Mouse (Mus musculus): ENCODE data around the gene Pdx1.
A peak's percentile ranks its signal among the peaks of the same experiment; 100 is the strongest.

Gene Pdx1

DNA sequence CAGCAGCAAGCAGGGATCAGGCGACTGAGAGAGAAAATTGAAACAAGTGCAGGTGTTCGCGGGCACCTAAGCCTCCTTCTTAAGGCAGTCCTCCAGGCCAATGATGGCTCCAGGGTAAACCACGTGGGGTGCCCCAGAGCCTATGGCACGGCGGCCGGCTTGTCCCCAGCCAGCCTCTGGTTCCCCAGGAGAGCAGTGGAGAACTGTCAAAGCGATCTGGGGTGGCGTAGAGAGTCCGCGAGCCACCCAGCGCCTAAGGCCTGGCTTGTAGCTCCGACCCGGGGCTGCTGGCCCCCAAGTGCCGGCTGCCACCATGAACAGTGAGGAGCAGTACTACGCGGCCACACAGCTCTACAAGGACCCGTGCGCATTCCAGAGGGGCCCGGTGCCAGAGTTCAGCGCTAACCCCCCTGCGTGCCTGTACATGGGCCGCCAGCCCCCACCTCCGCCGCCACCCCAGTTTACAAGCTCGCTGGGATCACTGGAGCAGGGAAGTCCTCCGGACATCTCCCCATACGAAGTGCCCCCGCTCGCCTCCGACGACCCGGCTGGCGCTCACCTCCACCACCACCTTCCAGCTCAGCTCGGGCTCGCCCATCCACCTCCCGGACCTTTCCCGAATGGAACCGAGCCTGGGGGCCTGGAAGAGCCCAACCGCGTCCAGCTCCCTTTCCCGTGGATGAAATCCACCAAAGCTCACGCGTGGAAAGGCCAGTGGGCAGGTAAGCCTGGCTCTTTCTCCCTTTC lies at the start of gene Pdx1:
TSS of gene Pdx1 (plus strand) at position 34 of the 747 bp plus-strand sequence.
- peak; percentile 19 to 20 for DNase-seq

DNA sequence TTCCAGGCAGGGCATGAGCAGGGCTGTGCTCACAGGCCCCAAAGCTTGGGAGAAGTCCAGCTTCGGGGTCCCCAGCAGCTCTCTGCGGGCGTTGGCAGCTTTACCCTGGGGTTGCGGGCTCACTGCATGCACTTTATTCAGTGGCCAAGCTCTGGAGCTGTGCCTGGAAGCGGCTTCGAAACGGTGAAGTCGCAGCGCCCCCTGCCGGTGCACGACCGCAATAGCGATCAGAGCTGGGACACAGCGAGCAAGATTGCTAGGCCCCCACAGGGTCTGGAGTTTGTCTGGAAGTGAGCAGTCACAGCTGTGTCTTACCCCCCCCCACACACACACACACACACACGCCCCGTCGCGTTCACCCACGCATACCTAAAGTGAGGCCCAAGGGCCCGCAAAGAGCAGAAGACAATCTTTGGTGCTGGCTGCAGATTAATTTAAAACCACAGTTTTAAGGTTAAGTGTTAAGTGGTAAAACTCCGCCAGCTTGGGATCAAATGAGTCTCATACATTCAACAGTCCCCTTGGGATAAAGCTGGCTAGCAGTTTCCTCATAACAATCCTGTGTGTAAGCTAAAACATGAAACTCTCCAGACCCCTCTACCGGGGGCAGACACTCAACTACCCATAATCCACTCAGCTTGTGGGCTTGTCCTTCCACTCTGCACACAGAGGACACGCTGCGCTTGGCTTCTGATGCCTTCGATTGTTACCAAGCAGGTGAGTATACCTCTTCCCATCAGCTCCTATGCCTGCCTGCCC lies 42.2 kb upstream of the Pdx1 start:
- DNase-seq = peak; percentile 96 to 97

DNA sequence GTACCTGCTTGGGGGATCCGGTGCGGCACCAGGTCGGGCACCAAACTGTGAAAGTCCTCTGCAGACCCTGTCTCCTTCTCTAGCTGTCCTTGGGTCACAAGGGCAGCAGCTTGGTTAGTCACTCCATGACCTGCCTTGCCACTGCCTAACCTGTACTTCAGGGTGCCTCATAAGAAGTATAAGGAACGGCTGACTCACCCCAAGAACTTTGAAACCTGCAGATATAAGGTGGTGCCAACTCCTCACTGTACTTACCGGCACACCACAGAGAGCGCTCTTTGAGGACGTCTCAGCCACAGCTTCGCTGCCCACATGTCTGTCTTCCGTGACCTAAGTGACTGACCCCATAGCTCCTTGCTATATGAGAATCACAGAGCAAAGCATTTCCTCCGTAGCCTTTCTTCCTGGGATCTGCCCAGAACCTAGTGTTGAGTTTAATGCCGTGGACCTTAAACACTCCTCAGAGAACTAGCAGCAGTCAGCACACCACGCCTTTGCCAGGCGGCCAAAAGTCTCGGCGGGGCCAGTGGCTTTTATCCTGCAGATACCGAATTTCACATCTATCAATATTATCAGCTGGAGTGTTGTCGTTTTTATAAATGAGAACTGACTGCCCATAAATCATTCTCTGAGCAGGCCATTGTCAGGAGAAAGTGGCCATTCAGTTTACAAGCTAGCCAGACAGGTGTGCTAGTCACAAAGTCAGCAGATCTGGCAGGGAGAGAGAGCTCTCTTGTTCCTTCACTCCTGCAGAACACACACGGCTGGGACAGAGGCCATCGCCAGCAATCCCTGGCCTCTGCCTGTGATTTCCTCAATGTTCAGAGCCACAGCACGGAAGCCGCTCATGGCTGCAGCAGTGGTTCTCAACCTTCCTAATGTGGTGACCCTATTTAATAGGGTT lies 34.1 kb upstream of the Pdx1 start:
- no peak for DNase-seq

DNA sequence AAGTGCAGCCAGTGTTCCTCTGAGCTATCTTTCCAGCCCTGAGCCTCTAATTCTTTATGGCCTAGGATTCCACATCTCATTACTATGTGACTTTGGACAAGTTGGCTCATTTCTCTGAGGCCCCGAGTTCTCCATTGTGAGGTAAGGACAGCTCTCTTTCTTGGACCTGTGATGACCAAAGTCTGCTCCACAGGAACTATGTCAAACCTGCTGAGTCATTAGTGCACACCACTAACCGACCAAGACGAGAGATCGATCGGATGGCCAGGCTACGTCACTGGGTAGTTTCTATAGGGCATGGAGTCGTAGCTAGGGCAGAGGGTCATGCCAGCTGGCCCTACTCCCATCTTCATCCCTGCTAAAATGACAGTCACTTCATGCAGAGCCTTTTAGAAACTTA lies 25.9 kb upstream of the Pdx1 start:
- no peak for DNase-seq

DNA sequence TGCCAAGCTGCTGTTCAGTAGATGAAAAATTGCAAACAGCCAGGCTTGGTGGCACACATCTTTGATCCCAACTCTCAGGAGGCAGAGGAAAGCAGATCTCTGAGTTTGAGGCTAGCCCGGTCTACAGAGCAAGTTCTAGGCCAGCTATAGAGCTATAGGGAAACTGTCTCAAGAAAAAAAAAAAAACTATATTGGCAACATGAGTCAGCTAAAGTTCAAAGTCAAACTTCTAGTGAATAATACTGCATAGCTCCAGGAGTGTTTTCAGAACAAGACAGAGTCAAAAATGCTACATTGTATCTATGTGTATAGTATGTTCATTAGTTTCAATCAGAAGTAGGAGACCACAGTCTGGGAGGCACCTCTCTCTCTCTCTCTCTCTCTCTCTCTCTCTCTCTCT lies 9.6 kb upstream of the Pdx1 start:
- DNase-seq = no peak

DNA sequence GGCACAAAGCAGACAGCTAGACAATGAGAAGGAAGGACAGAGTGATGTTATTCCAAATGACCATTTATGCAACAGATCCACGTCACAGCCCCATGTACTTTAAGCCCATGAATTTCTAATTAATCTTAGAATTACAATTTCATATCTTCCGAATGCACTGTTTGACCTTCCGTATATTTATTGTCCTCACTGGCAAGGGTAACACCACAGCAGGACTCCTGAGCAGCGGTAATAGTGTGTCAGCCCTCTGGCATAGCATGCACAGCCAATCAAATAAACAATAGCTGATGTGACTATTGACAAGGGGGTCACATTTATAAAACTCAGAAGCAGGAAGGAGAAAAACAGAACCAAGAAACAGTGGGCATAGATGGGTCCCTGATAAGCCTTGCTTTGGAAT lies 9.0 kb upstream of the Pdx1 start:
- DNase-seq = no peak

DNA sequence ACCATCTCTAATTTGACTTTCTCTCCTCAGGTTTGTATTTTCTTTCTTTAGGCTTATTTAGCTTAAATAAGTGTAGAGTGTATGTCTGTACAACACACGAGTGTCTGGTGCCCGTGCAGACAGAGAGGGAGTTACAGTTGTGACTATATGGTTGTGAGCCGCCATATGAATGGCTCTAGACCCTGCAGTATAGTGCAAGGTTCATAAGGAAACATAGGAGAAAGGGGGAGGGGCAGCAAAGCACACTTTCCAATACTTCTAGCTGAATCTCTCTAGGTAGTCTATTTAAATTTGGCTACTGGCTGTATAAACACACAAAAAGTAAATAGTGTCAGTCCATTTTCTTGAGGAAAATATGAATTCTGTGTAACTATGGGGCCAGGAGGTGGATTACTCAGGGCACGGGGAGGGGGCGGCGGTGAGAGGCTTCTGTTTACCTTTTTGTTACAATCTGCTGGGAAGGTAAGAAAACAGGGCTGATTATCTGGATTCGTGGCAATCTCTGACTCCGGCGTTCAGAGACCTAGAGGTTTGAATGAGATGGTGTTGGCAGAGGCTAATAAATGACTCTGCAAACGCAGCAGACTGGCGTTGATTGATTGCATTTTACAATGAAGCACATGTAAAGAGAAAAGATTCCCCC lies 7.7 kb upstream of the Pdx1 start:
- DNase-seq = no peak

DNA sequence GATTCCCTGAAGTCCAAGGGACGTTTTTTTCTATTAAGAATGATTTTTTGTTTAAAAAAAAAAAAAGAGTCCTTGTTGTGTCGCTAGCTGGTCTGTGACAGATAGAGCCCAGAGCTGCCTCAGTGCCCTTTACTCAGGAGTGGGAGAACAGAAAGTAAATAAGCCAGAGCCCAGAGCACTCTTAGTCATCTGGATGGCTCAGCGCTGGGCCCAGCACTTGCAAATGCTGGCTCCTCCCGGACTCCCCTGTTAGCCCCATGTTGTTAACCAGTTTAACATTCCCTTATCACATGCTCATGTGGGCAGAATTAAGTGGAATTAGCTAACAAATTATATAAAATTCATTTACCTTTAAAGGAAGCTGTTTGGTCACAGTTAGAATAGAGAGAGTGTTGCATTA lies 5.8 kb upstream of the Pdx1 start:
- DNase-seq = no peak

DNA sequence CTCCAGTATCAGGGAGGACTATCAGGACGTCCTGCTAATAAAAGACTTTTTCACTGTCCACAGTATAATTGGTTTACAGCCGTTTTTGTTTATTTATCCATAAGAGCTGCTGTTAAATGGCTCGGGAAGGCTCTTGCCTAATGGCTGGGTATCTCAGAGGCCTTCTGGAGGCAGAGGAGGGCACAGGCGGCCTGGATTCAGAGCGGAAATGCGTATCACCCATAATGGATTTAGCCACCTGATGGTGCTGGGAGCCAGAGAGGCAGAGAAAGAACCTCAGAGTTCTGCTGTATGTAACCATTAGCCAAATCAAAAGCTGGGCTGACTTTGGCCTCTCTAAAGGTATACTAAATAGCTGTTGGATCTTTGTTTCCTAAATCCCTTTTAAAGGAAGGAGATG lies 2.3 kb upstream of the Pdx1 start:
- DNase-seq = no peak

DNA sequence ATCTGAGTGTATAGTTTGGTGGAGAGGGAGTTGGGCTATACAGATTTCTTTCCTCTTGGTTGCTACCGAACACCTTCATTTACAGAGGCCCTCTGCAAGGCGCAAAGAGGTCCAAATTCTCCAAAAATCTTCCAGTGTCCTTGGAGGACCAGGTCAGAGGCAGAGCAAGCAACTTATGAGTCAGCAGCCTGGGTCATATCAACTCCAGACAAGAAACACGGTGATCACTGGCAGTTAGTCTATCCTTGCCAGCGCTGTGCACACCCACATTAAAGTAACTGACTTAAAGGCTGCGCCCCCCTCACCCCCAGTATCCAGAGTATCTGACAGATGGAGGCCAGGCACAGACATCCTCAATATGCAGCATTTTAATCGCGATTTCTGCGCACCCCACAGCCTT lies 1.0 kb upstream of the Pdx1 start:
- DNase-seq = no peak

DNA sequence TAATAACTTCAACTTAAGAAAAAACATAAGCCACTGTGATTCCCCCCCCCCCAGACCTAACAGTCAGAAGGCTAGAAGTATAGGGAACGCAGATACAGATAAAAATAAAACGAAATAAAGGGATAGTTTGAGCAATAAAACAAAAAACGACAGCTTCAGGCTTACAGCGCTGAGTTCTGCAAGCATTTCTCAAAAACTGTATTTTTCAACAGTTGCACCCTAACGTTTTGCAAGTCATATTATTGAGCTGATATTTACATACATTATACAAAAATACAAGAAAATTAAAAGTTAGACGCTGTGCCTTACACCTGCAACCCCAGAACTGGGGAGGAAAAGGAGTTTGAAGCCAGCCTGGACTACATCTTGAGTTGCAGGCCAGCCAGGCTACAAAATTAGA lies 388 bp upstream of the Pdx1 start:
- DNase-seq = no peak

DNA sequence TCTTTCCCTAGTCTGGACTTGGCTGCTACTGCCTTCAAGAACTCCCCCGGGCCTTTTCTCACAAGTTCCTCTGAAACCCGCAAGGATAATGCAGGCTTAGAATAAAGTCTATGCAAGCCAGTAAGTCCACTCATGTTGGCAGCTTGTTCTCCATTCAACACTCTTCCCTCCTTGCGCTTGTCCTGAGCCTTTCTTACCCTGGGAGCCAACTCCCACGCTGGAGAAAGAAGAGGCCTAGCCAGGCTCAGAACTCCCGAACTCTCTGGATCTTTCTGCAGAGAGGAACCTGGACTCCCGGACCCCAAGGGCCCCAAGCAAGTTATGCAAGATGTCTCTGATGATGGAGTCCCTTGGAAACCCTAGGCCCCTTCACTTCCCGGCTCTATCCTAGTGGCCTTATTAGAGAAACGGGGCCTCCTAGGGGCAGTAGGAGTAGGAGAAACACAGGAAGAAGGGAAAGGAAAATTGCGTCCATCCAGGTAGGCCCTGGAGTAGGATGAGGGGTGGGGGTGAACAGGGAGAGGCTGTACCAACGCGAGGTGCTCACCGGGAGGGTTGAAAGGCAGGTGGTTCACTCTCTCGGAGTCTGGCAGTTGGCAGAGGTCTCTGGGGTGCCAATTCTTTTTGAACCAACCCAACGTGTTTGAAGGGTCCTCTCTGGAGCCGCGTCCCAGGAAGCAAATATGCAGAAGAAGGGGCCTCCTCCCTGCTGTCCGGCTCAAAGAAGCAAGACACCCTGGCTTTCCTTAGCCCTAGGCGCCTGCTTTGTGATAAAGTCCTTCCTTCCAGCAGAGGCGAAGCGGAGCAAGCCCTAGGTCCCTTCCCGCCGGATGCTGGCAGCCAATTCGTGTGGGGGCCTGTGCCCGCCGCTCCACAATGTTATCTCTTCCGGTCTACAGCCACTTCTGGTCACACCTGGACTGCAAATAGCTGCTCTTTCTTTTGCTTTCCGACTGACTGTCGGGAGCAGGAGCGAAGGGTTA lies 1.2 kb downstream of the Pdx1 start:
- DNase-seq = no peak

DNA sequence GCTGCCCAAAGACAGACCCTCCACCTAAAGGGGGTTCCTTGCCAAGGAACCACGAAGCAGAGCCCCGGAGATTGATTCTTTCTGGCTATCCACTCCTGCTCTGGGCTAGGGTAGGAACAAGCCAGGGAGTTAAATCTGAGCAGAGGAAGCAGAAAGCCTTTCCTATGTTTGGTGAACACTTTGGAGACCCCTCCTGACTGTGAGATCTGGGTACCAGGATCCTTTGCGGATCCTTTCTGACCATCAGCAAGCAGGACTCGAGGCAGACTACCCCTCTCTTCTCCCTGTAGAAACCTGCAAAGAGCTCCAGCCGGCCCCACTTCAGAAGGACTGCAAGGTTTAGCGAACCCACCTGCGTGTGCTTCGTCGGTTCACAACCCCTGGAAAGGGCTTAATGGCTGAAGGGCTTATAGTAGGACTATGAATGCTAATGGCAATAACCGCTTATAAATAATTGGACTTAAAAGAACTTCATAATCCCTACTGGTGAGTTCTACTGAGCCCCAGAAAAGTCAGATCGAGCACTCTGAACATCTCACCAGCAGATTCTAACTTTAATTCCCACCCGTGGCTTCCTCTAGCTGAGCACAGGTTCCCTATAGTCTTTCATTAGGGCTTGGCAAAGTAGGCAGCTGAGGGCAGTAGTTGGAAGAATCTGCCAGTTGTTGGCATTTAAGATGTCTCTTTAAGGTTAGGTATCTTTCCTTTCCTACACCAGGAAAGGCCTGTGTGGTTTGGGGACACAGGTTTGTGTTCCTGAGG lies 2.5 kb downstream of the Pdx1 start:
- no peak for DNase-seq

DNA sequence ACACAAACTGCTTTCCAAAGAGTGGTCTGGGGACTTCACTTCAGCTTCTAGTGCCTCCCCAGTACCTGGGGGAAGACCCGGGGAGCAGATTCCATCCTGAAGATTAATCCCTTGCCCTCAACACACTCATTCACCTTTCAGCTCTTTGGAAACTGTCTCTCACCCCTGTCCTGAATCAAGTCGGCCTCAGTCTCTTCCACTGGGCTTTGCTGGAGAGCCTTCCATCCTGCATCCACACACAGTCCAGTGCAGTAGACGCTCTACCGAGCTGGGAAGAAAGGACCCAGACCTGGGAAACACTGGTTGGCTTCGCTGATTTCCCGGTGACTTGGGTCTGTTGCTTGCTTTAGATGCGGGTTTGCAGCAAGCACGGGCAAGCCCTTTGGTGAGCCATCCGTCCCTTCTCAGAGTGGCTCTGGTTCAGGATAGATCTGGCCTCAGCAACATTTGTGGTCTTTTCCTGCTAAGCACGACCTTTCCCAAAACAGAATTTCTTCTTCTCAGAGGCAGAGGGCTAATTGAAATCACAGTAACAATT lies 3.1 kb downstream of the Pdx1 start:
- DNase-seq = peak in 1 of 2 experiments; percentile 24

DNA sequence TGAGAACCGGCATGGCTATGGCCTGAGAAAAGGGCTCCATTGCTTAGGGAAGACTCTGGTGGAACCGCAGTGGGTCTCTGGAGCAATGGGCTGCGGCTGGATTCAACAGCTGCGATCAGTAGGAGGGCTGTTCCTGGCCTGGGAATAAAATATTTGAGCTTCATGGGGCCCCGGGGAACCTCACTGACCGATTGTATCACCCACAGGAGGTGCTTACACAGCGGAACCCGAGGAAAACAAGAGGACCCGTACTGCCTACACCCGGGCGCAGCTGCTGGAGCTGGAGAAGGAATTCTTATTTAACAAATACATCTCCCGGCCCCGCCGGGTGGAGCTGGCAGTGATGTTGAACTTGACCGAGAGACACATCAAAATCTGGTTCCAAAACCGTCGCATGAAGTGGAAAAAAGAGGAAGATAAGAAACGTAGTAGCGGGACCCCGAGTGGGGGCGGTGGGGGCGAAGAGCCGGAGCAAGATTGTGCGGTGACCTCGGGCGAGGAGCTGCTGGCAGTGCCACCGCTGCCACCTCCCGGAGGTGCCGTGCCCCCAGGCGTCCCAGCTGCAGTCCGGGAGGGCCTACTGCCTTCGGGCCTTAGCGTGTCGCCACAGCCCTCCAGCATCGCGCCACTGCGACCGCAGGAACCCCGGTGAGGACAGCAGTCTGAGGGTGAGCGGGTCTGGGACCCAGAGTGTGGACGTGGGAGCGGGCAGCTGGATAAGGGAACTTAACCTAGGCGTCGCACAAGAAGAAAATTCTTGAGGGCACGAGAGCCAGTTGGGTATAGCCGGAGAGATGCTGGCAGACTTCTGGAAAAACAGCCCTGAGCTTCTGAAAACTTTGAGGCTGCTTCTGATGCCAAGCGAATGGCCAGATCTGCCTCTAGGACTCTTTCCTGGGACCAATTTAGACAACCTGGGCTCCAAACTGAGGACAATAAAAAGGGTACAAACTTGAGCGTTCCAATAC lies 4.7 kb downstream of the Pdx1 start:
- peak; percentile 13 to 27 for DNase-seq

DNA sequence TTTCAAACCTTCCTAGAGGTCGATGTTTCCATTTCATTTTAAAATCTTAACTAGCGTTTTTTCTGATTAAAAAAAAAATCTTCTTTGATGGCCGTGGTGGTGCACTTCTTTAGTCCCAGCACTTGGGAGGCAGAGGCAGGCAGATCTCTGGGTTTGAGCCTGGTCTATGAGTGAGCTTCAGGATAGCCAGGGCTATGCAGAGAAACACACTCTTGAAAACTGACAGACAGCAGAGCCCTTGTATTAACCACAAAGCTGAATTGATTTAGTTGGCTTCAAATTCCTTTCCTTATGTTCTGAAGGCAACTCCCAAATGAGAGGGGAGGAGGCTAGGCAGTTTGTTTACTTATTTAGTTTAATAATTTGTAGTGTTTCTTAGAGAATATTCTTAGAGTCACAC lies 6.0 kb downstream of the Pdx1 start:
- DNase-seq = no peak

DNA sequence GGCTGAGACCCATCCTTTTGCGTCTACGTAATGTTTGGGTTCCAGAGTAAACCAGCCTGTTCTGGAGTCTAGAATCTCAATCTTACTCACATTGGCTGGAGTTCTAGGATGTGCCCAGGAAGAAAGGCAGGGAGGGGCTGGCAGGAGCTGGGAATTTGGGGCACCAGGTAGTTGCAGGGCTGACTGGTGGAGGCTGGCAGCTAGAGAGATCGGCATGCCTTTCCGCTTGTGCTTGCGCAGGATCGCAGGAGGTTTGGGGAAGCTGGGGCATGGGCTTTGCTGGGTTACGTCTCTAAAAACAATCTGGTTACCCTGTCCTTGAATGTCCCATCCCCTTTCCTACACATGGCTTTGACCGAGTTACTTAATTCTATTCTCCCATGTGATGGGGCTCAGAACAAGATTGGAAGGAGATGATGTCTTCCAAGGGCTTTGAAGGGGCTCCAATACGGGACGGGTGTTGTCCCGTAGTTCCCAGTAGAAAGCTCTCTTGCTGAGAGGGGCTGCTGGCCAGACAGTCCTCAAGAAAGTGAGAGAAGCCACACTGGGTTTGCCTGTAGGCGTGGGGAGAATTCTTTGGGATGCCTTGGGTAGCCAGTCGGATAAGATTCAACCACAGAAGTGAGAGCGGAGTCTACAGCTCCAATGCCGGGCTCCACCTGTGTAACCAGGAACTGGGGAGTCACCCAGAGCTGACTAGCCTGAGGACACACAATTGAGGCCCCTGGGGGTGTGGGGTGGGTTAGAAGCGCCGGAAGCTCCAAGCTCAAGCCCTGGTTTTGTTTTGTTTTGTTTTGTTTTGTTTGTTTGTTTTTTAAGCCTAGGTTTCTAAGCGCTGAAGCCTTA lies 7.2 kb downstream of the Pdx1 start:
- DNase-seq = no peak

DNA sequence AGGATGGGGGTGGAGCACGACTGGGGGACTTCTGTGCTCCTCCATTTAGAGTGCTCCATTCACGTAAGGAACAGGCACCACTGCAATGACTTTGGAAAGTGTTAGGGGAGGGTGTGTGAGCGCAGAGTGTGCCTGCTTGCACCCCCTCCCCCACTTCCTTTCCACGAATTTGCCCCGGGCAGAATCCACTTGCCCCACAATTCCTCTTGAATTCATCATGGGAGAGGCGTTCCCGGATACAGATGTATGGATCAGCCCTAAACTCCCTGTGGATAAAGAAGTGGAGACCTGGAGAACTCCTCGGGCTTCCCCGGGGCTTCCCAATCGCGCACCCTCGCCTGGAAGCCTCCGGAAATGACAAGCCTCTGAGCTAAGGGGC lies 7.8 kb downstream of the Pdx1 start:
- no peak for DNase-seq

Measured in cerebellum, postnatal 10 days (tissue).